Mouse (Mus musculus): ENCODE measurements around the gene Prr5. TPM values are rescaled to one million over a fixed set of nuclear protein-coding genes. Genes with fewer than 3 reads are reported as not detected.
"Not testable (repeated sequence)": the region's sequence is repeated elsewhere in the genome, so short reads cannot be mapped to it uniquely, and the experiment has no call there.

Gene Prr5
- polyA plus RNA-seq, 3 experiments from 2014 or later: 1.5 TPM; not detected in 2

DNA sequence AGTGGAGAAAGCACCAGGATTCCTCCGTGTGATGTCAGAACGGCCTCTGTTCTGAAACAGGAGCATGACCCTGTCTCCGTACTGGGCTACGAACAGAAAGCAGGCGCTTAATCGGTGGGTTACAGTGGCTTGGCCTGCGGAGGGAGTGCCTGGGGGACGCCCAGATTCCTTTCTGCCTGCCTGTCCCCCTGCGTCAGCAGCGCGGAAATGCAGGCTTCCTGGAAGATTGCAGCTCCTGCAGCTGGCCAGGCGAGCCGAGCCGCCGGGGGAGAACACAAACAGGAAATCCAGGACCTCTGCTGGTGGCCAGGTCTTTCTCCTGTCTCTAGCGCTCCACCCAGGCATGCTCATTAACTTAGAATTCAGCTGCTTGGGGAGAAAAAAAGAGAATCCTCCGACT, 45.3 kb downstream of the Prr5 start:
- no peak for ATAC-seq

GRCm38 (mm10) chr15:84715132-84715531, 45.7 kb downstream of the Prr5 start:
- no peak for ATAC-seq

- not testable (repeated sequence) for ATAC-seq
These were observed 48.3 kb downstream of the Prr5 start for GRCm38 (mm10) chr15:84717570-84718270.

- no peak for ATAC-seq
These were observed 49.4 kb downstream of the Prr5 start for GRCm38 (mm10) chr15:84718785-84719184.

DNA sequence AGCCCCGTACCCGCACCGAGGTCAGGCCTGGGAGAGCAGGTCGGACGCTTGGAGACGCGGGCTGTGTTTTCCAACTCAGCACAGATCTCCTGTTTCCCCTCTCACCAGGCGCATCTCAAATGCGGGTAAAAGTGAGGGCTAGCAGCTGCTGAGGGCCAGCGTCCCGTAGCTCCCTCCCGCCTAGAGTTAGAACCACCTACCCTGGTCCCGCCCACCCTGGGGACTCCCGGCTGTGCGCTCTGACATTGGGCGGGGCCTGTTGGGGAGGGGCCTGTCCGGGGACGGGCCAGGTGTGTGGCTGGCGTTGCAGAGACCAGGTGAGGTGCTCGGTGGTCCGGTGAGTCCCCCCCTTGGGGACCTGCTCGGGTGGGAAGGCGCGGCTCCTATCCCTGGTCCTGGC, 50.4 kb downstream of the Prr5 start, which contains the start of gene Arhgap8:
TSS of gene Arhgap8 (plus strand) at position 262 of the 400 bp plus-strand sequence.
- no peak for ATAC-seq

DNA sequence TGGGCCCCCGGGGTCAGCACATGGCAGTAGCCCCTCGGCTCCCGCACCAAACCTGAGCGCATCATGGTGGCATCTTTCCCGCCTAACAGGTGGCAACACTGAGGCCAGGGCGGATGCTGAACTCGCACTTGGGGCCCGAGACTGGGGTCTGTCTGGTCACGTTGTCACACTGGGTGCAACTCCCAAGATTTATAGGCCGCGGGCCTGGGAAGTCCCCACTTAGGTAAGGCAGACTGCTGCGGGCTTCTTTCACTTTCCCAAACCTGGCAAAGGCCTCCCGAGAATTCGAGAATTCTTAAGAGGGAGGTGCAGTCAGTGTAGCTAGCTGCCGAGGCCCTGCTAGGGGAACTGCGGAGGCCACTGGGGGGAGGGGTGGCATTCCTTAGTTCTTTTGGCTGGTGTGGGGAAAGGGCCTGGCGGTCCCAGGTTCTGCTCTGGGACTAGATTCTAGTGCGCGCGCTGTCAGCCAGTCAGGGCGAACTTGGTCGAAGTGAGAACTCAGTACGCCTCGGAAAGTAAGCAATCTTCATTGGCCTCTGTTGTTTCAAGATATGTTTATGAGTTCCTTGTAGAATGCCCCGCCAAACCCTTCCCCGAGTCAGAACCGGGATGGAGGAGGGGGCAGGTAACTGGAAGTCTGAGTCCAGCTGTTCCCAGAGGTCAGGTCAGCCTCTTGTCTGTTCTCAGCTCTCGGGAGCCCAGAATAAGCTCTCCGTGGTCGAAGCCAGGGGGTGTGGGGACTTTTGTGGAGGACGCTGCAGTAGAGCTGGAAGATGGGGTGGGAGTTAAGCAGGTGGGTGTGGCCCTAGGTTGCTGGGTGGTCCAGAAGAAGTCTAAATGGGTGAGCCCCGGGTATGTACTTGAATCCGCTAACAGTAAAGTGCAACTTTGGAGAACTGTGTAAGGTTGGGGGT, 51.1 kb downstream of the Prr5 start:
- no peak for ATAC-seq

DNA sequence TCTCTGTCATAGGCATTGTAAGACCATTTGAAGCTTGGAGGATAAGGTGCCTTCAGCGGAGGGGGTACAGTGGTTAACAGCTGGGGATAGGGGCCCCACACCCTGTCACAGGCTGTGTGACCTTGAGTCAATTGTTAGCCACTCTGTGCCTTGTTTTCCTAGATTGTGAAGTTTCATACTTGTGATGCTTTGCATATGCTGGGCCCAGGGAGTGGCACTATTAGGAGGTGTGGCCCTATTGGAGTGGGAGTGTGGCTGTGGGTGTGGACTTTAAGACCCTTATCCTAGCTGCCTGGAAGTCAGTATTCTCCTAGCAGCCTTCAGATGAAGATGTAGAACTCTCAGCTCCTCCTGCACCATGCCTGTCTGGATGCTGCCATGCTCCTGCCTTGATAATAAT, 54.2 kb downstream of the Prr5 start:
- not testable (repeated sequence) for ATAC-seq

DNA sequence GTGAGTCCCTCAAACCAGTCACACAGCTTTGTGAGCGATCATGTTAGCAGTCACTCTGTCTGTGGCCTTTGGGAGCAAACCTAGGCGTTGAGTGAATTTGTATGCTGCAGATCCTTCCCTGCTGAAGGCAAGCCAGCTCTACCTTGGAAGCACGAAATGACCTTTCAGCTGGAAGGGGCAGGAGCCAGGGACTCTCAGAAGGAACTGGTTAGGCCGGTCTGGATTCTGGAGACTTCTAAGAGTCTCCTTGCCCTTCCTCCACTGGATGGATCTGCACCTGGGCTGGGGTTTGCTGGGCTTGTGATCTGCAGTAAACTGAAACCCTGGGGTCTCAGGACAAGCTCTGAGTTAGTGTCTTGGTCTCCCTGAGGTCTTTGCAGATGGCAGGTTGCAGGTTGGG, 54.8 kb downstream of the Prr5 start:
- ATAC-seq: no peak

DNA sequence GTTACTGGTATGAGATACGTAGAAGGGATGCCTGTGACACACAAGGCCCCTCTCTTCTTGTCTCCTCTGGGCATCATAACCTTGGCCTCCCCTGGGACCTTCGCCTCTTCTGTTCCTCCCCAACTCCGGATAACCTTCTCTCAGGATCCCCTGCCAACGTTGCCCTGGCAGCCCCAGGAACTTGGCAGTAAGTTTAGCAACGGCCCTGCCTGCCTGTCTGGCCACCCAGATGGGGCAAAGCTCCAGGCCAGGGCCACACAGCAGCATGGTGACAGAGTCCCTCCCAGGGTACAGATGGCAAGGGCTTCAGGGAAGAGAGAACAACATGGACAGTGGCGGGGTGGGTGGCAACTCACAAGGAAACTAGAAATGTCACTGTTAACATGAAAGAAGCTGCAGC, 60.3 kb downstream of the Prr5 start:
- ATAC-seq: no peak

DNA sequence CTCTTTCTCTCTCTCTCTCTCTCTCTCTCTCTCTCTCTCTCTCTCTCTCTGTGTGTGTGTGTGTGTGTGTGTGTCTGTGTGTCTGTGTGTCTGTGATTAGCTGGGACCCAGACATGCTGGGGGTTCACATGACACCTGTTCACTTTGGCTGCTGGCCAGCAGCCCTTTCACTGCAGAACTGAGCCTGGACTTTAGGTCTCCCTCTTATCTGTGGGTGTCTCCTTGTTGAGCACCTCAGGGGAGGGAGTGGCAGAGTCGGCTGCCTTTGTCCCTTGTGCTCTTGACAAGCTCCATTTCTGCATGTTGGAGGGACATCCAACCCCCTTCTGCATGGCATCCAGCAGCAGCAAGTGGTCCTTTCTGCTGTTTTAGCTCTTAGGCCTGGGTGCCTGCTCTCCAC, 61.5 kb downstream of the Prr5 start:
- no peak for ATAC-seq

GRCm38 (mm10) chr15:84731676-84732424, 62.4 kb downstream of the Prr5 start:
- ATAC-seq: no peak

DNA sequence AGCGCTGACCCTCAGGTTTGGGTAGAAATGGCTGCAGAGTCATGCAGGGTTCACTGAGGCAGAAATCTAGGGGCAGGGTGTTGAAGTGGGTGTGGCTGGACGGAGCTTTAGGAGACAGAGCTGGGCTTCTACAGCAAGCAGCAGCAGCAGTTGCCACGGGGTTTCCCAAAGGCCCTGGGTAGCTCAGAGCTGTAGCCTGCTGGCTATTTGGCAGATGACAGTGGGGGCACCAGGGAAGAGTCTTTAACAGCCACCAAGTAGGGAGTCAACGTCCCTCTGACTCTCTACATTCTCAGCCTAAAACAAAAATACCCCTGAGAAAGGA, 63.0 kb downstream of the Prr5 start:
- no peak for ATAC-seq

GRCm38 (mm10) chr15:84736346-84736993, 67.0 kb downstream of the Prr5 start:
- no peak for ATAC-seq

DNA sequence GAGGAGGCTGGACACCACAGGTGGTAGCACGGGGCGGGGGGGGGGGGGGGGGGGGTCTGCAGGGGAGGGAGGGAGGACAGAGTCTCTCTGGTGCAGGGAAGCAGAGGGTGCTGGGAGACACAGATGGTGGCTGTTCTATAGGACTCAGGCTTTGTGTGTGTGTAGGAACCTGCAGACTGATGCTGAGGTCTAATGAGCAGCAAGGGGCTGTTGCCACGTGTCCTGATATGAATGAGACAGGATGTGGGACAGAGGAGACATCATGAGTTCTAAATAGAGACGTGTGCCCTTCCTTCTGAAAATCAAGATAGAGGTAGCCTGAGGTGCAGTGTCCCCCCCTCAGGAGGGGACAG, 67.5 kb downstream of the Prr5 start:
- ATAC-seq: no peak

DNA sequence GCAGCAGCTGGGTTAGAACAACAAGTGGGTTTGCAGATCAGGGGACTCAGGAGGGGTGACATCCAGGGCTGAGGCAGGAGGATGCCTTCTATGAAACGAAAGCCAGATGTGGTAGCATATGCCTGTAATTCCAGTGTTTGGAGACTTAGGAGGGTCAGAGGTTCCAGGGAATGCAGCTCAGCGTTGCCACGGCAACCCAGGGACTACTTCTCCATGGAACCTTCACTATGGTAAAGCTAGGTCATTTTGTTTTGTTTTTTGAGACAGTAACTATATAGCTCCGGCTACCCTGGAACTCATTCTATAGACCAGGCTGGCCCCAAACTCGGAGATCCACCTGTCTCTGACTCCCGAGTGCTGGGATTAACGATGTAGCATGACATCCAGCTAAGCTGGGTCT, 68.8 kb downstream of the Prr5 start:
- no peak for ATAC-seq

- no peak for ATAC-seq
These were observed 72.2 kb downstream of the Prr5 start for GRCm38 (mm10) chr15:84741573-84741972.

GRCm38 (mm10) chr15:84743347-84743746, 73.9 kb downstream of the Prr5 start:
- no peak for ATAC-seq

DNA sequence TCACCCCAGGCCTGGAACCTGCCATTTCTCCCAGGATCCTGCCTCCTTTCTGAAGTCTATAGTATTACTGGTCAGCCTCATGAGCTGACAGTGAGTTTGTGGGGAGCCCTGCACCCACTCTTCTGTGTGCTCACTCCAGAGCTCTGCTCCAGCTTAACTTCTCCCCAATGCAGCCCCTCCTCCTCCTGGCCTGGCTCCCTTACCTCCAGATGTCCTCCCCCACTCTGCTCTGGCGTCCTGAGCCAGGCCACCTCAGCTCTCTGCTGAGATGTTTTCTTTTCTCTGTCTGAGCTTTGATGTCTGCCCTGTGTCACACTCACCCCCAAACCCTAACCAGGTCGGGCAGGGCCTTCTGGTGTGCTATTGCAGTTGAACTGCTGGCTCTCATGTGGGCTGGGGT, 74.9 kb downstream of the Prr5 start:
- no peak for ATAC-seq

- no peak for ATAC-seq
These were observed 76.4 kb downstream of the Prr5 start for GRCm38 (mm10) chr15:84745831-84746230.

Measured in inflammation-experienced regulatory T-cells, adult 6 months (primary cell).